8 mouse cellular contexts compared by ENCODE assay signal in the genomic region with DNA sequence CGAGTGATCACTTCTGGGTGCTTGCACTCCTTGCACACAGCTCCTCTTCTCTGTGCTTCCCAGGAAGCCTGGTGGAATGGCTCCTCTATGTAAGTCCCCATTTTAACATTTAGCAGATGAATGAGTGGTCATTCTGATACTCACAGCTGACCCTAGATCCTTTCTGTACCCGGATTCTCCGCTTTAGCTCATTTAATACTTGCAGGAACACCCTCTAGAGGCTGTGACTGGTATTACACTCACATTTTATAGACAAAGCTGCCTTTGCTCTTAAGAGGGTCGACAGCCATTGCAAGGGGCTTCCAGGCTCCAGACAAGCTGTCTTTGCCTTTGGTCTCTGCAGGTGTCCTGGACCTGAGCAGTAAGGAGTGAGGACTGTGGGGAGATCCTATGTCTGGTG. TPM values are rescaled to one million over a fixed set of nuclear protein-coding genes. Genes with fewer than 3 reads are reported as not detected.
DNase-seq lines count a peak whose midpoint lies in the region; ATAC-seq and TF ChIP-seq lines count a peak whose summit lies in the region.

No protein-coding gene starts in this region.

- no peak overlapping the region for H3K4me3 ChIP-seq in liver, adult 2 months (ENCODE audit: insufficient read depth, low read depth, low read length)
- no peak overlapping the region for H3K4me3 ChIP-seq in forebrain, embryonic 15.5 days

- no peaks in the 10 kb centered on the region for H3K79me2 ChIP-seq in liver, adult 2 months (ENCODE audit: control insufficient read depth, insufficient read depth, low read length)

- no peaks in the 10 kb centered on the region for H3K9me3 ChIP-seq in forebrain, embryonic 15.5 days

- no peaks in the 10 kb centered on the region for H3K36me3 ChIP-seq in liver, adult 2 months (ENCODE audit: control insufficient read depth, insufficient read depth, low read length)
- H3K36me3 ChIP-seq in forebrain, embryonic 15.5 days, result no peaks in the 10 kb centered on the region

- DNase-seq in liver, adult 2 months (ENCODE audit: extremely low read depth, low read depth, low spot score), result peak; percentile 41
- DNase-seq in liver, result no peak
- DNase-seq in c-Kit-positive CD71-positive TER-119-negative erythroid progenitor cells, embryonic 14.5 days (ENCODE audit: low read depth), result peak; percentile 48
- peak; percentile 40 for DNase-seq in lung, postnatal 25 days (ENCODE audit: low spot score)
- DNase-seq in thymus, postnatal 4 days, result peak; percentile 22
- DNase-seq in gastrocnemius, postnatal 14 days, result no peak
- DNase-seq in right cerebral cortex, postnatal 14 days, result no peak

- intact Hi-C loops in gastrocnemius, postnatal 14 days (cut with DNase I; ENCODE audit: low total_unique reads), result loop anchor here (10.0 kb wide), 1 partner anchor 274 kb away; no protein-coding TSS in a partner anchor

- H3K9ac ChIP-seq in liver, adult 2 months (ENCODE audit: low read depth, low read length), result no peak overlapping the region
- no peak overlapping the region for H3K9ac ChIP-seq in forebrain, embryonic 15.5 days (replicated peaks)

- ATAC-seq in forebrain, embryonic 15.5 days (replicated peaks), result no peak

- no peak for TF ChIP-seq POLR2A in liver, adult 2 months (IDR thresholded peaks at IDR 0.05; ENCODE audit: extremely low read depth, insufficient read depth, low read length)

- H3K4me2 ChIP-seq in forebrain, embryonic 15.5 days (replicated peaks), result peak overlapping the region; percentile 57

- 0 out of 2 replicates have a peak, but pooled peaks cover 2% of the 10 kb centered on the region for H3K4me1 ChIP-seq in liver, adult 2 months (ENCODE audit: control insufficient read depth, insufficient read depth, low read length)
- H3K4me1 ChIP-seq in forebrain, embryonic 15.5 days, result peaks cover 6% of the 10 kb centered on the region

- WGBS in liver, adult 2 months, result 24% methylated on average over 4 of the region's 4 CpGs
- 26% methylated on average over 4 of the region's 4 CpGs for WGBS in forebrain, embryonic 15.5 days

- peak; percentile 33; the same call in 1 of the 2 replicates for TF ChIP-seq CTCF in liver, adult 2 months (IDR thresholded peaks at IDR 0.05; ENCODE audit: low read depth, low read length)

- no peaks in the 10 kb centered on the region for H3K27me3 ChIP-seq in liver, adult 2 months (ENCODE audit: control insufficient read depth, insufficient read depth, low read length)
- H3K27me3 ChIP-seq in forebrain, embryonic 15.5 days, result no peaks in the 10 kb centered on the region

- no peak overlapping the region for H3K27ac ChIP-seq in liver, adult 2 months (replicated peaks; ENCODE audit: insufficient read depth, low read depth, low read length)
- no peak overlapping the region for H3K27ac ChIP-seq in forebrain, embryonic 15.5 days (replicated peaks)

RNA-seq across cellular contexts. Expression of a gene that starts 14.9 kb away (rescaled TPM):
- total RNA-seq in liver, adult 2 months (2014; rRNA removed), result 0.46 and 0.60 TPM in 2 replicates
- polyA plus RNA-seq in liver, adult 2 months (2012; rRNA removed), result 1.8 TPM in 2 replicates
- 0.19 and 0.22 TPM in 2 replicates for polyA plus RNA-seq in forebrain, embryonic 15.5 days (2015; fragmentation: Nextera tagmentation; extraction: Ambion mirVana)
- 10 to 100 TPM; 44.0 to 45.2 TPM for total RNA-seq in gastrocnemius, postnatal 14 days (2021)

RNA-seq across cellular contexts. Expression of a gene that starts 53.6 kb away (rescaled TPM):
- 0.07 and 0.09 TPM in 2 replicates for total RNA-seq in liver, adult 2 months (2014; rRNA removed)
- 0.07 and 0.11 TPM in 2 replicates for polyA plus RNA-seq in liver, adult 2 months (2012; rRNA removed)
- polyA plus RNA-seq in forebrain, embryonic 15.5 days (2015; fragmentation: Nextera tagmentation; extraction: Ambion mirVana), result 115 and 116 TPM in 2 replicates
- total RNA-seq in gastrocnemius, postnatal 14 days (2021), result 10 to 100 TPM in 1 of 2 experiments, 1 to 10 TPM in 1; 6.1 to 12.0 TPM

Comparison
In these comparisons a context has a peak if more than half of its experiments do, and no peak if none do; other contexts are left out.
1. DNase-seq: peak in liver, adult 2 months (single experiment), c-Kit-positive CD71-positive TER-119-negative erythroid progenitor cells, embryonic 14.5 days (single experiment), lung, postnatal 25 days (single experiment) and thymus, postnatal 4 days (single experiment); none in liver (single experiment), gastrocnemius, postnatal 14 days (single experiment) and right cerebral cortex, postnatal 14 days (single experiment).
2. RNA of a gene that starts 14.9 kb away (total RNA-seq): 44.0 to 45.2 TPM in gastrocnemius, postnatal 14 days; 0.46 to 0.60 TPM in liver, adult 2 months; every median in the first group is over 10 times any median in the second.